Mouse (Mus musculus) heart, postnatal 4 days (tissue): Measurements from ENCODE around the gene Cox16. TPM values are rescaled to one million over a fixed set of nuclear protein-coding genes. Genes with fewer than 3 reads are reported as not detected.
"Not testable (repeated sequence)": the region's sequence is repeated elsewhere in the genome, so short reads cannot be mapped to it uniquely, and the experiment has no call there.

Source experiments
- DNase-seq: peaks from one replicate; pipeline ENCODE4 v3.0.0; 2021
- total RNA-seq, 2 experiments: library from RNA; stranded (reverse); gene quantifications; 2 replicates each; pipeline ENCODE4 v1.2.3; 2021

The Cox16 gene
- total RNA-seq = 10 to 100 TPM; 61.2 to 66.8 TPM

GRCm38 (mm10) chr12:81484727-81485191 lies at the start of gene Cox16:
Cox16 (minus strand) TSS chr12:81485127.
- peak; percentile 86 for DNase-seq

- no peak for DNase-seq
Measured at GRCm38 (mm10) chr12:81533029-81533419, 48.1 kb upstream of the Cox16 start.

GRCm38 (mm10) chr12:81532316-81533028 lies 47.5 kb upstream of the Cox16 start, which contains the start of the genes Gm20498 and Synj2bp:
Gm20498 (minus strand) TSS chr12:81532905.
Synj2bp (minus strand) TSS chr12:81532911.
- DNase-seq = peak; percentile 82

GRCm38 (mm10) chr12:81530587-81530986 lies 45.7 kb upstream of the Cox16 start:
- DNase-seq = not testable (repeated sequence)

- DNase-seq = not testable (repeated sequence)
Measured at GRCm38 (mm10) chr12:81496906-81497305, 12.0 kb upstream of the Cox16 start.

- no peak for DNase-seq
Measured at GRCm38 (mm10) chr12:81490491-81490890, 5.6 kb upstream of the Cox16 start.

GRCm38 (mm10) chr12:81485311-81485710 lies 384 bp upstream of the Cox16 start:
- DNase-seq = no peak

- DNase-seq = no peak
Measured at GRCm38 (mm10) chr12:81484212-81484611, 715 bp downstream of the Cox16 start.

GRCm38 (mm10) chr12:81483656-81484055 lies 1.3 kb downstream of the Cox16 start:
- DNase-seq = no peak

GRCm38 (mm10) chr12:81459051-81459450 lies 25.9 kb downstream of the Cox16 start:
- DNase-seq = not testable (repeated sequence)

- DNase-seq = not testable (repeated sequence)
Measured at GRCm38 (mm10) chr12:81438985-81439384, 45.9 kb downstream of the Cox16 start.

GRCm38 (mm10) chr12:81434778-81435177 lies 50.1 kb downstream of the Cox16 start:
- DNase-seq = not testable (repeated sequence)

- no peak for DNase-seq
Measured at GRCm38 (mm10) chr12:81421846-81422245, 63.1 kb downstream of the Cox16 start, which contains the start of gene Adam4. Adam4 (minus strand) TSS chr12:81421946.

GRCm38 (mm10) chr12:81413211-81413610 lies 71.7 kb downstream of the Cox16 start:
- no peak for DNase-seq

GRCm38 (mm10) chr12:81408966-81409365 lies 76.0 kb downstream of the Cox16 start:
- DNase-seq = no peak

GRCm38 (mm10) chr12:81402187-81402586 lies 82.7 kb downstream of the Cox16 start:
- DNase-seq = peak; percentile 75

GRCm38 (mm10) chr12:81379364-81379763 lies 105.6 kb downstream of the Cox16 start, which contains the start of gene Gm4787:
Gm4787 (minus strand) TSS chr12:81379464.
- DNase-seq = not testable (repeated sequence)

- DNase-seq = no peak
Measured at GRCm38 (mm10) chr12:81333841-81334240, 151.1 kb downstream of the Cox16 start.

- DNase-seq = peak; percentile 29
Measured at GRCm38 (mm10) chr12:81332875-81333421, 152.0 kb downstream of the Cox16 start, which contains the start of gene Slc8a3. Slc8a3 (minus strand) TSS chr12:81333180.

- peak; percentile 9 for DNase-seq
Measured at GRCm38 (mm10) chr12:81331937-81332874, 152.7 kb downstream of the Cox16 start.

GRCm38 (mm10) chr12:81331046-81331638 lies 153.8 kb downstream of the Cox16 start:
- DNase-seq = no peak

GRCm38 (mm10) chr12:81324991-81325390 lies 159.9 kb downstream of the Cox16 start:
- DNase-seq = no peak
